Mouse (Mus musculus) liver, embryonic 14.5 days (tissue): ENCODE data around the gene Max. TPM values are rescaled to one million over a fixed set of nuclear protein-coding genes. Genes with fewer than 3 reads are reported as not detected.

Experiments
- ATAC-seq: fragments of 200-750 bp; cut with Nextera tagmentation; 2 replicates; pipeline ENCODE4 v1.8.0; 2017; ENCODE audit warnings: moderate number of reproducible peaks, mild to moderate bottlenecking, moderate library complexity; ENCODE audit not compliant: insufficient read depth
- DNase-seq, 3 experiments: peaks; one replicate each; pipeline ENCODE4 v3.0.0-alpha.2; 2012 to 2013; ENCODE audit warnings: low read depth in 3 of 3, low spot score in 3 of 3
- H3K27ac ChIP-seq: fragments of 300-500 bp; sonication (generic); 2 replicates; pipeline ENCODE4 v1.5.1; 2014; ENCODE audit warnings: moderate library complexity, mild to moderate bottlenecking, control low read depth, inconsistent platforms
- H3K27me3 ChIP-seq: fragments of 300-500 bp; sonication (generic); 2 replicates; pipeline ENCODE4 v1.6.1; 2014; ENCODE audit warnings: mild to moderate bottlenecking, low read length, moderate library complexity; ENCODE audit not compliant: control insufficient read depth, insufficient read depth
- H3K36me3 ChIP-seq: fragments of 300-500 bp; sonication (generic); replicated peaks from 2 replicates; pipeline ENCODE4 v1.6.1; 2014; ENCODE audit warnings: low read depth; ENCODE audit not compliant: control insufficient read depth, insufficient read depth
- H3K4me1 ChIP-seq, 2 experiments: fragments of 200-500 bp in 1 of 2; fragments of 300-500 bp in 1 of 2; sonication (generic) in 1 of 2; replicated peaks; 2 replicates each; pipeline ENCODE4 v1.6.1; 2012 to 2014; ENCODE audit warnings: antibody characterized with exemption in 1 of 2, inconsistent platforms in 1 of 2, low read length in 1 of 2; ENCODE audit not compliant: control insufficient read depth in 2 of 2, insufficient read depth in 2 of 2
- H3K4me2 ChIP-seq: fragments of 300-500 bp; sonication (generic); 2 replicates; pipeline ENCODE4 v1.6.1; 2014; ENCODE audit warnings: low read depth, mild to moderate bottlenecking, control low read depth, moderate library complexity
- H3K4me3 ChIP-seq, 2 experiments: fragments of 200-500 bp in 1 of 2; fragments of 300-500 bp in 1 of 2; sonication (generic) in 1 of 2; 2 replicates each; pipeline ENCODE4 v1.5.1; 2012 to 2014; ENCODE audit warnings: low read depth in 2 of 2, low read length in 2 of 2, mild to moderate bottlenecking in 2 of 2, control low read depth in 1 of 2, inconsistent platforms in 1 of 2, moderate library complexity in 1 of 2; ENCODE audit not compliant: insufficient read depth in 1 of 2
- H3K9ac ChIP-seq: fragments of 300-500 bp; sonication (generic); replicated peaks from 2 replicates; pipeline ENCODE4 v1.6.1; 2014; ENCODE audit warnings: mild to moderate bottlenecking, control low read depth, moderate library complexity
- H3K9me3 ChIP-seq: fragments of 300-500 bp; sonication (generic); 2 replicates; pipeline ENCODE4 v1.6.1; 2016; ENCODE audit warnings: low read length, mixed read lengths; ENCODE audit not compliant: control insufficient read depth
- CTCF ChIP-seq: IDR thresholded peaks from 2 replicates; pipeline ENCODE4 v1.5.1; 2016; ENCODE audit warnings: antibody characterized with exemption, low read depth, control low read depth
- EP300 ChIP-seq: IDR thresholded peaks from 2 replicates; pipeline ENCODE4 v1.6.1; 2016; ENCODE audit warnings: antibody characterized with exemption, low read depth
- WGBS: fragments of 180-500 bp; shearing (Covaris S2); extraction: QIAGEN DNeasy Blood & Tissue Kit; methylation state at CpG from one replicate; pipeline ENCODE4 v1.1.7; 2014; ENCODE audit not compliant: insufficient replicate concordance; 5-methylcytosine and 5-hydroxymethylcytosine counted together
- polyA plus RNA-seq, 2 experiments: library from polyadenylated mRNA; depleted of rRNA in 1 of 2; stranded (reverse) in 1 of 2; unstranded in 1 of 2; fragments of >200 nt; fragmentation: Nextera tagmentation in 1 of 2; extraction: Ambion mirVana in 1 of 2; gene quantifications; 2 replicates each; pipeline versions ENCODE4 v1.2.1 to v1.2.3; 2012 to 2014

Gene Max
- polyA plus RNA-seq, 2 experiments, result 26.2 to 27.5 TPM

DNA sequence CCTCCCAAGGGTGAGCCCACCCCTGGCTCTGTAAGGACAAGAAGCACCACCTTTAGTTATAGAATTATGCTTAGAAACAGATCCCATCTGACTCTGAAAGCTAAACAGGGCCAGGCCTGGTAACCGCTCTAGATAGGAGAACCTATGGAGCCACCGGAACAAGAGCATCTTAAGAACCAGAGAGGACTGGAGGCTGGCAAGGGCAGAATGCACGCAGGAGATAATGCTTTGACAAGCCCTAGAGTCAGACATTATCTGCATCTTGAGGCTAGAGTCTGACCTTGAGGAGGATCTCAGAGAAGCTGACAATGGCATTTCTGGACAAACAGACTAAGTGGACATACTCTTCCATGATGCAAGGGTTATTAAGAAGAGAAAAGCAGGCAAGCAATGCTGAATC, 14.5 kb downstream of the Max start:
- DNase-seq (peak in 2 of 3 experiments; percentile 40 to 46), ATAC-seq (peak; percentile 72; the same call in 1 of the 2 replicates)
- no peaks in the 10 kb centered on the region for H3K9me3 ChIP-seq
- no peak for TF ChIP-seq CTCF
- peak; percentile 52 for TF ChIP-seq EP300
- H3K9ac ChIP-seq, result peak overlapping the region; percentile 36
- H3K27ac ChIP-seq, result no peak overlapping the region; the same call in 1 of the 2 replicates
- H3K4me3 ChIP-seq, result no peak overlapping the region
- peak overlapping the region; percentile 24 for H3K4me2 ChIP-seq
- peaks cover 68% of the 10 kb centered on the region for H3K36me3 ChIP-seq
- 26% methylated on average over 3 of the region's 3 CpGs for WGBS
- H3K4me1 ChIP-seq, result peaks cover 23% of the 10 kb centered on the region in 2 experiments
- no peaks in the 10 kb centered on the region for H3K27me3 ChIP-seq

GRCm38 (mm10) chr12:76943466-76943865, 18.5 kb downstream of the Max start:
- Histone ChIP-seq H3K4me2 (no peak overlapping the region), H3K36me3 (peaks cover 77% of the 10 kb centered on the region), H3K4me3 (no peak overlapping the region), H3K27ac (no peak overlapping the region), H3K4me1 (peaks cover 33 to 34% of the 10 kb centered on the region in 2 experiments), H3K27me3 (no peaks in the 10 kb centered on the region), H3K9ac (no peak overlapping the region), H3K9me3 (no peaks in the 10 kb centered on the region)
- DNase-seq (no peak), ATAC-seq (no peak)
- 82% methylated on average over 6 of the region's 6 CpGs for WGBS
- no peak for TF ChIP-seq CTCF
- TF ChIP-seq EP300, result no peak

GRCm38 (mm10) chr12:76943046-76943445, 19.0 kb downstream of the Max start:
- Histone ChIP-seq H3K36me3 (peaks cover 79% of the 10 kb centered on the region), H3K9ac (no peak overlapping the region), H3K4me3 (no peak overlapping the region), H3K27me3 (no peaks in the 10 kb centered on the region), H3K9me3 (no peaks in the 10 kb centered on the region), H3K4me1 (peaks cover 29 to 32% of the 10 kb centered on the region in 2 experiments), H3K27ac (no peak overlapping the region), H3K4me2 (no peak overlapping the region)
- ATAC-seq (no peak), DNase-seq (no peak)
- TF ChIP-seq CTCF, result no peak
- no peak for TF ChIP-seq EP300
- WGBS, result 36% methylated on average over 3 of the region's 3 CpGs

DNA sequence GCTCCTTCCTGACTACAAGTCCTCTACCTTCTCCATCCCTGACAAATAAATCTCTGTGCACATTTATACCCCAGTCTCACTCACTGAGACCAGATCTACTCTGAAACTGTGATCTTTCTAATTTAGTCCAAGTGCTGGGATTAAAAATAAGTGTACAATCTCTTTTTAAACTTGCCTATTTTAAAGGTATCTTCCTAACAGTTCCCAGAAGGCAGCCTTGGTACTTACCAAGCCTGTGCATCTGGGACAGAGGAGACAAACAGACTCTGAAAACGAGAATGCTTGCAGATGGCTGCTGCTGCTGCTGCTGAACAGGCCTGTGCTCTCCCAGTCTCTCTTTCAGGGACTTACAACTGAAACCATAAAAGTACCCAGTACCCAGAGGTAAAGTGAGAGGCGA, 19.5 kb downstream of the Max start:
- no peaks in the 10 kb centered on the region for H3K9me3 ChIP-seq
- DNase-seq (no peak), ATAC-seq (no peak)
- no peak overlapping the region for H3K4me2 ChIP-seq
- H3K4me3 ChIP-seq, result no peak overlapping the region
- 76% methylated on average over 2 of the region's 2 CpGs for WGBS
- peaks cover 78% of the 10 kb centered on the region for H3K36me3 ChIP-seq
- H3K27ac ChIP-seq, result peak overlapping the region; percentile 65; the same call in 1 of the 2 replicates
- H3K4me1 ChIP-seq, result peaks cover 24 to 27% of the 10 kb centered on the region in 2 experiments
- no peak for TF ChIP-seq CTCF
- TF ChIP-seq EP300, result no peak
- no peak overlapping the region for H3K9ac ChIP-seq
- no peaks in the 10 kb centered on the region for H3K27me3 ChIP-seq

DNA sequence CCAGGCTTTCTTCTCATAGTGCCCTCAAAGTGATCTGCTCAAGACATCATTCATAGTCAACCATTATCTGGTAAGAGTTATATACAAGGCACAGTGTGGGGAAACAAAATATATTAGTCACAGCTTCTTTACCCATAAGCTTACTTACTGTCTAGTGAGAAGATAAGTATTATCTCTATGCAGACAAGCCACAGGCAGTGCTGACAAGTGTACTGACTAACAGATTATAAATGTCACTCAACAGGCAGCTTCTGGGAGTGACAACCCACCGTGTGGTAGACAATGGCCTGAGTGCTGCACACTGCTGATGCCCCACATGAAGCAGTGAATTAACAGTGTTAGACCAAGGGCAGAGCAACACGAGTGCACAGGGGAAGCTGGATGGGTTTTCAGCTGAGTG, 20.5 kb downstream of the Max start:
- 0 out of 2 replicates have a peak, but pooled peaks have one; percentile 21 for TF ChIP-seq CTCF
- peak; percentile 80 for TF ChIP-seq EP300
- ATAC-seq (peak; percentile 92), DNase-seq (peak in 2 of 3 experiments; percentile 47 to 55)
- Histone ChIP-seq H3K27me3 (no peaks in the 10 kb centered on the region), H3K9ac (no peak overlapping the region), H3K36me3 (peaks cover 82% of the 10 kb centered on the region), H3K4me2 (0 out of 2 replicates have a peak overlapping the region, but pooled peaks have one; percentile 18), H3K27ac (peak overlapping the region; percentile 65), H3K9me3 (no peaks in the 10 kb centered on the region), H3K4me3 (no peak overlapping the region), H3K4me1 (peaks cover 20 to 21% of the 10 kb centered on the region in 2 experiments)
- WGBS, result 2% methylated on average over 2 of the region's 2 CpGs
